Mouse (Mus musculus) liver, adult 2 months (tissue): Measurements from ENCODE around the gene Chac1. TPM values are rescaled to one million over a fixed set of nuclear protein-coding genes. Genes with fewer than 3 reads are reported as not detected.
A peak's percentile ranks its signal among the peaks of the same experiment; 100 is the strongest.

Source experiments
- DNase-seq: peaks from one replicate; pipeline ENCODE4 v3.0.0-alpha.2; 2011; ENCODE audit warnings: low read depth, low spot score; ENCODE audit errors: extremely low read depth
- H3K27ac ChIP-seq: fragments of 200-500 bp; replicated peaks from 2 replicates; pipeline ENCODE4 v1.5.1; 2012; ENCODE audit warnings: low read depth, mild to moderate bottlenecking, control low read depth, inconsistent platforms, low read length; ENCODE audit not compliant: insufficient read depth
- H3K27me3 ChIP-seq: fragments of 200-500 bp; 2 replicates; pipeline ENCODE4 v1.6.1; 2012; ENCODE audit warnings: mild to moderate bottlenecking, moderate library complexity, low read length, inconsistent platforms; ENCODE audit not compliant: control insufficient read depth, insufficient read depth
- H3K36me3 ChIP-seq: fragments of 200-500 bp; 2 replicates; pipeline ENCODE4 v1.6.1; 2012; ENCODE audit warnings: low read length, inconsistent platforms; ENCODE audit not compliant: control insufficient read depth, insufficient read depth
- H3K4me1 ChIP-seq: fragments of 200-500 bp; 2 replicates; pipeline ENCODE4 v1.6.1; 2011; ENCODE audit warnings: low read length; ENCODE audit not compliant: control insufficient read depth, insufficient read depth
- H3K4me3 ChIP-seq: fragments of 200-500 bp; 2 replicates; pipeline ENCODE4 v1.5.1; 2011; ENCODE audit warnings: low read depth, mild to moderate bottlenecking, control low read depth, low read length, moderate library complexity; ENCODE audit not compliant: insufficient read depth
- H3K79me2 ChIP-seq: fragments of 200-500 bp; 2 replicates; pipeline ENCODE4 v1.6.1; 2012; ENCODE audit warnings: inconsistent platforms, mild to moderate bottlenecking, low read length, moderate library complexity; ENCODE audit not compliant: control insufficient read depth, insufficient read depth
- H3K9ac ChIP-seq: fragments of 200-500 bp; 2 replicates; pipeline ENCODE4 v1.6.1; 2012; ENCODE audit warnings: low read depth, mild to moderate bottlenecking, control low read depth, inconsistent platforms, low read length
- CTCF ChIP-seq: fragments of 200-500 bp; IDR thresholded peaks from 2 replicates; pipeline ENCODE4 v1.5.1; 2011; ENCODE audit warnings: low read depth, low read length, control low read depth
- POLR2A ChIP-seq: fragments of 200-500 bp; IDR thresholded peaks from 2 replicates; pipeline ENCODE4 v1.6.1; 2011; ENCODE audit warnings: low read length, control low read depth; ENCODE audit not compliant: insufficient read depth; ENCODE audit errors: extremely low read depth
- WGBS: fragments of 180-500 bp; shearing (Covaris S2); methylation state at CpG from one replicate; pipeline ENCODE4 v1.1.7; 2018; 5-methylcytosine and 5-hydroxymethylcytosine counted together
- polyA plus RNA-seq: library from polyadenylated mRNA; depleted of rRNA; stranded (reverse); fragments of >200 nt; gene quantifications from 2 replicates; pipeline ENCODE4 v1.2.3, GENCODE M21; 2012
- total RNA-seq: library from RNA; depleted of rRNA; stranded (reverse); fragments of >200 nt; gene quantifications from 2 replicates; pipeline ENCODE4 v1.2.3, GENCODE M21; 2014

Gene Chac1
- total and polyA plus RNA-seq, 2 experiments: 5.5 to 6.1 TPM

- DNase-seq: no peak
- Histone ChIP-seq H3K79me2 (no peaks in the 10 kb centered on the region), H3K9ac (no peak overlapping the region), H3K36me3 (0 out of 2 replicates have a peak, but pooled peaks cover 2% of the 10 kb centered on the region), H3K4me1 (no peaks in the 10 kb centered on the region), H3K27ac (no peak overlapping the region), H3K27me3 (no peaks in the 10 kb centered on the region), H3K4me3 (no peak overlapping the region)
- WGBS: 83% methylated on average over 3 of the region's 3 CpGs
- TF ChIP-seq POLR2A (no peak), CTCF (no peak)
Measured at GRCm38 (mm10) chr2:119364969-119365368, 13.9 kb downstream of the Chac1 start.

GRCm38 (mm10) chr2:119367346-119367745 lies 16.3 kb downstream of the Chac1 start:
- no peak for DNase-seq
- no peaks in the 10 kb centered on the region for H3K79me2 ChIP-seq
- no peak overlapping the region for H3K9ac ChIP-seq
- peaks cover 1% of the 10 kb centered on the region; the same call in 1 of the 2 replicates for H3K4me1 ChIP-seq
- TF ChIP-seq CTCF (no peak), POLR2A (no peak)
- H3K27ac ChIP-seq: no peak overlapping the region
- no peaks in the 10 kb centered on the region for H3K27me3 ChIP-seq
- peaks cover 4% of the 10 kb centered on the region; the same call in 1 of the 2 replicates for H3K36me3 ChIP-seq
- H3K4me3 ChIP-seq: no peak overlapping the region
- WGBS: 67% methylated on average over 3 of the region's 3 CpGs

GRCm38 (mm10) chr2:119370116-119370515 lies 19.1 kb downstream of the Chac1 start:
- peak; percentile 57 for DNase-seq

GRCm38 (mm10) chr2:119377286-119377685 lies 26.3 kb downstream of the Chac1 start:
- Histone ChIP-seq H3K4me3 (no peak overlapping the region), H3K27ac (no peak overlapping the region), H3K9ac (no peak overlapping the region), H3K27me3 (no peaks in the 10 kb centered on the region), H3K36me3 (peaks cover 56% of the 10 kb centered on the region), H3K79me2 (no peaks in the 10 kb centered on the region), H3K4me1 (no peaks in the 10 kb centered on the region)
- DNase-seq: no peak
- 82% methylated on average over 9 of the region's 9 CpGs for WGBS
- TF ChIP-seq POLR2A: no peak
- no peak for TF ChIP-seq CTCF

More at GRCm38 (mm10) chr2:119370116-119370515, 19.1 kb downstream of the Chac1 start:
- TF ChIP-seq POLR2A (no peak), CTCF (no peak)
- H3K4me1 ChIP-seq: peaks cover 1% of the 10 kb centered on the region; the same call in 1 of the 2 replicates
- no peaks in the 10 kb centered on the region for H3K27me3 ChIP-seq
- no peak overlapping the region for H3K27ac ChIP-seq
- H3K79me2 ChIP-seq: no peaks in the 10 kb centered on the region
- peaks cover 16% of the 10 kb centered on the region; the same call in 1 of the 2 replicates for H3K36me3 ChIP-seq
- 52% methylated on average over 10 of the region's 10 CpGs for WGBS
- no peak overlapping the region for H3K9ac ChIP-seq
- no peak overlapping the region for H3K4me3 ChIP-seq

- no peaks in the 10 kb centered on the region for H3K27me3 ChIP-seq
- H3K4me1 ChIP-seq: no peaks in the 10 kb centered on the region
- no peak overlapping the region for H3K9ac ChIP-seq
- no peak overlapping the region for H3K4me3 ChIP-seq
- 73% methylated on average over 3 of the region's 3 CpGs for WGBS
- DNase-seq: no peak
- H3K79me2 ChIP-seq: no peaks in the 10 kb centered on the region
- H3K27ac ChIP-seq: no peak overlapping the region
- peaks cover 58% of the 10 kb centered on the region for H3K36me3 ChIP-seq
- no peak for TF ChIP-seq CTCF
- no peak for TF ChIP-seq POLR2A
Measured at GRCm38 (mm10) chr2:119377826-119378225, 26.8 kb downstream of the Chac1 start.

- Histone ChIP-seq H3K27ac (no peak overlapping the region), H3K79me2 (no peaks in the 10 kb centered on the region), H3K9ac (no peak overlapping the region), H3K4me1 (no peaks in the 10 kb centered on the region), H3K27me3 (no peaks in the 10 kb centered on the region), H3K36me3 (peaks cover 59% of the 10 kb centered on the region), H3K4me3 (no peak overlapping the region)
- DNase-seq: no peak
- no peak for TF ChIP-seq POLR2A
- TF ChIP-seq CTCF: no peak
- WGBS: 85% methylated on average over 3 of the region's 3 CpGs
Measured at GRCm38 (mm10) chr2:119379455-119379854, 28.4 kb downstream of the Chac1 start.
